Mouse (Mus musculus): Measurements from ENCODE around the gene Angpt4. TPM values are rescaled to one million over a fixed set of nuclear protein-coding genes. Genes with fewer than 3 reads are reported as not detected.
A peak's percentile ranks its signal among the peaks of the same experiment; 100 is the strongest.

Angpt4 gene
- polyA plus RNA-seq, 1 experiment from 2014 or later = 0.43 TPM

DNA sequence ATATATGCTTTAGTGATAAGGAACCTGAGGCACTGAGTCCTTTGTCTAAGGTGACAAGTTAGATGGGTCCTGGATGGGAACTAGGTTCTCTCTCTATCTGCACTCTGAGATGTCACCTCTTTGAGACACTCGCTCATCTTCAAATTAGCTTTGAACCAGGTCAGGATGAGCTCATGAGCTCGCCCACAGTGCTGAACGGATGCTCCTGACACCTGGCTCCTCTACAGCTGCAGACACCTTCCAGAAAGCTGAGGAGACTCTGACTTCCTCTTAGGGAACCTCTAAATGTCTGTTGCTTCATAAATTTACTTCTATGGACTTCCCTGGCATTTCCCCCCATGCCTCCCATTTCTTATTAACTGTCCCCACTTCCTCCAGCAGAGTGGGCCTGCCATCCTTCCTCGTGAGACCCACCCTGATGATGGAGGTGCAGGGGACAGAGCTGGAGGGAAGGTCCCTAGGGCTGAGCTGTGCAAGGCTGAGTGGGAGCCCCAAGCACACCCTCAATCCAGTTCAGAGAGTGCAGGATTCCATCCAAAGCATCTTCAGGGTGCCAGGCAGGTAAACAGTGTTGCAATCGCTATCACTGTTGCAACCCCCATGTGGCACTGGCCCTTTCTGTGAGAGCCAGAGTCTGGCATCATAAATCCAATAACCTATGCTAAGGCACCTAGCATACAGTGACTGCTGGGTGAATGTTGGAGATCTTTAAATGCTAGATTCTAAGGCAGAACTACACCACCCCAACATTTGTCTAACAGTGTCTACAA lies 28.8 kb downstream of the Angpt4 start:
- Histone ChIP-seq H3K9me3 (no peaks in the 10 kb centered on the region), H3K27me3 (no peaks in the 10 kb centered on the region), H3K4me1 (0 out of 2 replicates have a peak, but pooled peaks cover 5% of the 10 kb centered on the region), H3K9ac (replicated peaks) (no peak overlapping the region), H3K36me3 (no peaks in the 10 kb centered on the region), H3K4me3 (no peak overlapping the region), H3K4me2 (replicated peaks) (no peak overlapping the region), H3K27ac (replicated peaks) (no peak overlapping the region)
- no peak for ATAC-seq (ENCODE audit: low FRiP score, low read depth)
- WGBS = 81% methylated on average over 5 of the region's 5 CpGs

DNA sequence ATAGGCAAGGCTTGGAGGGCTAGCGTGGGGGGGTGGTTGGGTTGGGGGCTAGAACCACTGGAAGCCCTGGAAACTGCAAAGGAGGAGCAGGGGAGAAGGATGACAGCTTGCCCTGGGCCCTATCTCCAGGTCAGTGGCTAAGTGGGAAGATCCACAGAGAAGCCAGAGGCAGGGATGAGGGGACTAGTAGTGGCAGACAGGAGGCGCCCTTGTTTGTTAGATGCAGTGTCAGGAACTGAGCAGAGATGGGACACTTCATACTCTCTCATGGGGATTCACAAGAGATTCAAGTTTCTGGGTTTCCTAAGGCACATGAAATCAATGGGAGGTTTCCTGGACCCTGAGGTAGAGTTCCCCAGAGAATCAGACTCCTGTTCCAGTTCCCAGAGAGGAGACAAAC lies 30.3 kb downstream of the Angpt4 start:
- 0 out of 2 replicates have a peak, but pooled peaks cover 5% of the 10 kb centered on the region for H3K4me1 ChIP-seq
- 34% methylated on average over 2 of the region's 2 CpGs for WGBS
- H3K9me3 ChIP-seq = no peaks in the 10 kb centered on the region
- H3K4me3 ChIP-seq = no peak overlapping the region
- no peak for ATAC-seq (ENCODE audit: low FRiP score, low read depth)
- no peak overlapping the region for H3K27ac ChIP-seq (replicated peaks)
- H3K9ac ChIP-seq (replicated peaks) = no peak overlapping the region
- no peak overlapping the region for H3K4me2 ChIP-seq (replicated peaks)
- no peaks in the 10 kb centered on the region for H3K27me3 ChIP-seq
- H3K36me3 ChIP-seq = no peaks in the 10 kb centered on the region

GRCm38 (mm10) chr2:151944106-151944505 lies 33.1 kb downstream of the Angpt4 start:
- H3K27me3 ChIP-seq = no peaks in the 10 kb centered on the region
- no peak overlapping the region for H3K4me2 ChIP-seq (replicated peaks)
- no peaks in the 10 kb centered on the region for H3K4me1 ChIP-seq
- H3K4me3 ChIP-seq = no peak overlapping the region
- H3K9ac ChIP-seq (replicated peaks) = no peak overlapping the region
- H3K36me3 ChIP-seq = no peaks in the 10 kb centered on the region
- no peaks in the 10 kb centered on the region for H3K9me3 ChIP-seq
- no peak overlapping the region for H3K27ac ChIP-seq (replicated peaks)
- 63% methylated on average over 2 of the region's 2 CpGs for WGBS
- no peak for ATAC-seq (ENCODE audit: low FRiP score, low read depth)

DNA sequence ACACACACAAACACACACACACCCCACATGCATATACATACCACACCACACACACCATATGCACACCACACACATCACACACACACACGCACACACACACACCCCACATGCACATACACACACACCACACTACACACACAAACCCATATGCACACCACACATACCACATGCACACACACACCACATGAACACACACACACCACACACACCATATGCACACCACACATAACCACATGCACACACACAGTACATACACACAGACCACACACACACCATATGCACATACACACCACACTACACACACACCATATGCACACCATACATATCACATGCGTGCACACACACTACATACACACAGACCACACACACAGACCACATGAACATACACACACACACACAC lies 36.6 kb downstream of the Angpt4 start:
- Histone ChIP-seq H3K9me3 (no peaks in the 10 kb centered on the region), H3K4me3 (no peak overlapping the region), H3K4me2 (replicated peaks) (no peak overlapping the region), H3K27me3 (no peaks in the 10 kb centered on the region), H3K36me3 (no peaks in the 10 kb centered on the region), H3K9ac (replicated peaks) (no peak overlapping the region), H3K27ac (replicated peaks) (no peak overlapping the region), H3K4me1 (no peaks in the 10 kb centered on the region)
- ATAC-seq (ENCODE audit: low FRiP score, low read depth) = no peak
- WGBS = 92% methylated on average over 2 of the region's 2 CpGs

DNA sequence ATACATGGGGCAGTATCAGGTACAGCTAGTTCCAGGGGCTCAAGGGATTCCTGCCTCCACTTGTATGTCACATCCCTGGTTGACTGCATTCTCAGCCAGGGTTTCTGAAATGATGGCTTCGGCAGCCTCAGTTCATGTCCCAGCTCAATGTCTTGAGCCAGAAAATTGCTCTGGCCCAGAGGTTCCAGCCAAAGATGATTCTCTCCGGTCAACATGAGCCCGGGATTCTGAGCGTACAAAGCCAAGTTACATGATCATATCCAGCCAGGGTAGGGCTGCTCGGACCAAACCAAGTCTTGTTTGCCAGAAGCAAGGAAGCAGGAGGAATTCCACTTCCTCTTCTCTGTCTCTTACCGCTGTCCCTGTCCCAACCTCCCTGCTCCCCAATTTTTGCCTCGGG lies 37.3 kb downstream of the Angpt4 start:
- WGBS = 85% methylated on average over 7 of the region's 7 CpGs
- H3K27me3 ChIP-seq = no peaks in the 10 kb centered on the region

GRCm38 (mm10) chr2:151949082-151949774 lies 38.2 kb downstream of the Angpt4 start:
- no peak overlapping the region for H3K4me2 ChIP-seq (replicated peaks)
- H3K27me3 ChIP-seq = no peaks in the 10 kb centered on the region
- no peaks in the 10 kb centered on the region for H3K4me1 ChIP-seq
- H3K36me3 ChIP-seq = no peaks in the 10 kb centered on the region
- H3K27ac ChIP-seq (replicated peaks) = no peak overlapping the region
- H3K9ac ChIP-seq (replicated peaks) = no peak overlapping the region
- H3K9me3 ChIP-seq = no peaks in the 10 kb centered on the region
- no peak overlapping the region for H3K4me3 ChIP-seq
- 63% methylated on average over 2 of the region's 2 CpGs for WGBS
- no peak for ATAC-seq (ENCODE audit: low FRiP score, low read depth)

More for the DNA sequence above, 37.3 kb downstream of the Angpt4 start:
- Histone ChIP-seq H3K9ac (replicated peaks) (no peak overlapping the region), H3K4me3 (no peak overlapping the region), H3K9me3 (no peaks in the 10 kb centered on the region), H3K27ac (replicated peaks) (no peak overlapping the region), H3K36me3 (no peaks in the 10 kb centered on the region), H3K4me2 (replicated peaks) (no peak overlapping the region), H3K4me1 (no peaks in the 10 kb centered on the region)
- ATAC-seq (ENCODE audit: low FRiP score, low read depth) = no peak

DNA sequence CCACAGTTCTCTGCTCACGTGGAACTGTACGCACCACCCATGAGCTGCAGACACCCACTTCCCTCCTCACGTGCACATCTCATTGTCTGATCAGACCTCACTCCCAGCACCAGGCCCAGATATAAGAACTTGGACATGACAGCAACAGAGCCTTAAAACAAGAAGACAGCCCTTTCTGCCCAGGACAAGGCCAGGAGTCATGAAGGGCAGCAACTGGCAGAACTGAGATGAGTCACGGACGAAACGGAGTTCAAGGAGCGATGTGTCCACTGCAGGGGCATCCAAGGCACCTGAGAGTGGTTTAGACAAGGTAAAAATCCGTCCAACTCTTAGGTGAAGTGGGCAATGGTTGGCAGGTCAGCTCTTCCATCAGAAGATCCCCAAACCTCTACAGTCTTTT lies 42.7 kb downstream of the Angpt4 start:
- H3K27ac ChIP-seq (replicated peaks) = no peak overlapping the region
- H3K4me3 ChIP-seq = no peak overlapping the region
- H3K9ac ChIP-seq (replicated peaks) = no peak overlapping the region
- no peaks in the 10 kb centered on the region for H3K27me3 ChIP-seq
- no peak overlapping the region for H3K4me2 ChIP-seq (replicated peaks)
- WGBS = 84% methylated on average over 8 of the region's 8 CpGs
- peaks cover 3% of the 10 kb centered on the region; the same call in 1 of the 2 replicates for H3K4me1 ChIP-seq
- no peak for ATAC-seq (ENCODE audit: low FRiP score, low read depth)
- H3K36me3 ChIP-seq = no peaks in the 10 kb centered on the region
- no peaks in the 10 kb centered on the region for H3K9me3 ChIP-seq

DNA sequence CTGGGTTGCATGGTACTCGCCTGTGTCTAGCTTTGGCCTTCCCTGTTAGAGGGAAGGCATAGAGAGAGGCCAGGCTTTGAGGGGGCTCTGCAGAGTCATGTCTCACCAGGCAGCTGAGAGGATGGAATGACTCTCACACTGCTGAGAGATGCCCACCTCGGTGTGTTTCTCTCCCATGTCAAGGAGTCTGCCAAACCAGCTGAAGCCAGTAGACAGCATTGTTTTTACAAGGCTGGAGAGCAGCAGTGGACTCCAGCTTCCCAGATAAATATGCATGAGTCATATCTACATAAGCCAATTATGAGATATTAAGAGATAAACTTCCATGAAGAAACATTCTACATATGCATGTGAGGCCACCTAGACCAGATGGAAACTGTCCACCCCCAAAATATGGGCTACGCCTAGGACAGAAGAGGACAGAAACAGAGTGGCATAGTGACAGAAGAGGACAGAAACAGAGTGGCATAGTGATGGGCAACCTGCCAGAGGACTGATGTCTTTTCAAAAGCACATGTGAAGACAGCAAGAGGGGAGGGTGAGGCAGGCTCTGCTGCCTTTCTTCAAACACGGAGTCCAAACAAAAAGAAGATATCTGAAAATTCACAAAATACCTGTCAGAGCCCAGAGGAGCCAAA lies 45.6 kb downstream of the Angpt4 start:
- H3K27ac ChIP-seq (replicated peaks) = 0 out of 2 replicates have a peak overlapping the region, but pooled peaks have one; percentile 2
- H3K36me3 ChIP-seq = no peaks in the 10 kb centered on the region
- 77% methylated on average over 4 of the region's 4 CpGs for WGBS

DNA sequence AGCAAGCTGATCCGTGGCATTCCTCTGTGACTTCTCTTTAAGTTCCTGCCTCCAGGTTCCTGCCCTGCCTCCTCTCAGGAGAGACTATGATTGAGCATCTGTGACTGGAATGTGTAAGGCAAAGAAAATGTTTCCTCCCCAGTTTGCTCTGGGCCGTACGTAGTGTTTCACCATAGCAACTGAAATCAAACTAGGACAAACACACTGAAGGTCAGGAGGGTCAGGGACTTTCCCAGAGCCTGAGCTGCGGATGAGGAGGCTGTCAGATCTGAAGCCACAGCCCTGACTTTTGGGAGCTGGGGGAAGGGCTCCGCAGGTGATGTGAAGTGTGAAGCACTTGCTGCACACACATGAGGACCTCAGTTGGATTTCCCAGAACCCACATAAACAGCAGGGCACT lies 48.3 kb downstream of the Angpt4 start:
- H3K4me2 ChIP-seq (replicated peaks) = no peak overlapping the region
- H3K27ac ChIP-seq (replicated peaks) = no peak overlapping the region
- H3K9ac ChIP-seq (replicated peaks) = no peak overlapping the region
- 26% methylated on average over 5 of the region's 5 CpGs for WGBS
- H3K9me3 ChIP-seq = no peaks in the 10 kb centered on the region
- no peak overlapping the region for H3K4me3 ChIP-seq
- ATAC-seq (ENCODE audit: low FRiP score, low read depth) = no peak
- H3K36me3 ChIP-seq = no peaks in the 10 kb centered on the region
- no peaks in the 10 kb centered on the region for H3K27me3 ChIP-seq
- H3K4me1 ChIP-seq = peaks cover 39% of the 10 kb centered on the region

More for the DNA sequence above, 45.6 kb downstream of the Angpt4 start:
- Histone ChIP-seq H3K27me3 (no peaks in the 10 kb centered on the region), H3K4me3 (no peak overlapping the region), H3K9ac (replicated peaks) (no peak overlapping the region), H3K4me2 (replicated peaks) (no peak overlapping the region), H3K4me1 (peaks cover 15% of the 10 kb centered on the region), H3K9me3 (no peaks in the 10 kb centered on the region)
- ATAC-seq (ENCODE audit: low FRiP score, low read depth) = no peak

DNA sequence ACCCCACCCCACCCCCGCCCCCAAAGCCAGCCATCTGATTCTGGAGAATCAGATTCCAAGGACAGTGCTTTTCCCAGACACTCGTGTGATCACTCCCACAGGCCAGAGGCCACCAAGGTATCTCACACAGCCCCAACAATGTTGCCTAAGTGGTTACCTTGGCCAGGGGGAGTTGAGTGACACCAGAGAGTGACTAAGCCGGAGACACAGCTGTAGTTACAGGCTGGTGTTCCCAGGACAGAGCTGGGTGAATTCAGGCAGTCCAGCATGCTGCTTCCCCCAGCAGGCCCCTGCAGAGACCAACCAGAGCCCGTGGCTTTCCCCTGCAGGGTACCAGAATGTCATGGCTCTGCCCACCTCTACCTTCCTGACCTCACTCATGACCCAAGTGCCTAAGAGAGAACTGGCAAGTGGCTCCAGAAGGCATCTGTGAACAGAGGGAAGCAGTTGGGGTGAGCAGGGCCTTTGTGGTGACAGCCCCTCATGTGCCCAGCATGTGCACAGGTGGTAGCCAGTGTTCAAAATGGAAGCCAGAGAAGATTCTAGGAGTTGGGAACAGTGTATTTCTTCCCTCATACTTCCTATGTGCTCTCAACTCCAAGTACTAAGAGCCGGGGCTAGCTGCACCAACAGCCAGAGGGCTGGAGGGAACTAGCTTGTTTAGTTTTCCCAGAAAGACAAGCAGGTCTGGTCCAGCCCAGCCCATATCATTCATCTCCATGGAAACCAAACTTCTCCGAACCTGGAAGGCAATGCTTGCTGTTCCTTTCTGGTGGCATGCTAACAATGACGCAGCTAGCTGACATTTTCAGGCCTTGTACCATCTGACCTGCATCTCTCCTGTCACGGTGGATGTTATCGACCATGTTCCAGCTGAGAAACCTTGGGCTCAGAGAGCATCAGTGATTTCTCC lies 50.5 kb downstream of the Angpt4 start:
- Histone ChIP-seq H3K4me1 (peaks cover 51% of the 10 kb centered on the region), H3K4me3 (no peak overlapping the region), H3K27ac (replicated peaks) (0 out of 2 replicates have a peak overlapping the region, but pooled peaks have one; percentile 15), H3K9me3 (no peaks in the 10 kb centered on the region), H3K9ac (replicated peaks) (no peak overlapping the region), H3K36me3 (no peaks in the 10 kb centered on the region), H3K27me3 (no peaks in the 10 kb centered on the region), H3K4me2 (replicated peaks) (no peak overlapping the region)
- 38% methylated on average over 9 of the region's 9 CpGs for WGBS
- ATAC-seq (ENCODE audit: low FRiP score, low read depth) = no peak

DNA sequence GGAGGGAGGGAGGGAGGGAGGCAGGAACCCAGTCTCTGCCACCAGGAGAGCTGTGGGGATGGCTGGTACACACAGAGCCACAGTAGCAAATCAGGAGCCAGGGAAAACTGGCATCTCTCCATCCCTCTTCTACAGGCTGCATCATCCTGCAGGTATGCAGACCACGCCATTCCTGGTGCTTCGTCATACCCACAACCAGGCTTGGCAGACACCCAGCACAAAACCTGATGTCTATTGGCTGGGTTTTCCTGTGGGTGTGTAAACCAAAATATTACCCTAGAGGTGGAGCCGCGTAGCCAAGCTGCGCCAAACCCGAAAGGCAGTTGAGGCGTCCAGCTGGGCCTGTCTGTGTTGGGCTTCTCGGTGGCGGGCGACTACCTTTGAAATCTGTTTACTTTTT lies 51.5 kb downstream of the Angpt4 start:
- peaks cover 58% of the 10 kb centered on the region for H3K4me1 ChIP-seq
- WGBS = 63% methylated on average over 10 of the region's 10 CpGs
- no peaks in the 10 kb centered on the region for H3K27me3 ChIP-seq
- H3K9me3 ChIP-seq = no peaks in the 10 kb centered on the region
- H3K27ac ChIP-seq (replicated peaks) = no peak overlapping the region
- H3K36me3 ChIP-seq = no peaks in the 10 kb centered on the region
- no peak overlapping the region for H3K4me2 ChIP-seq (replicated peaks)
- H3K4me3 ChIP-seq = no peak overlapping the region
- ATAC-seq (ENCODE audit: low FRiP score, low read depth) = no peak
- no peak overlapping the region for H3K9ac ChIP-seq (replicated peaks)

Data from midbrain, embryonic 12.5 days (tissue).